Mouse (Mus musculus): ENCODE measurements at regions not wholly inside any gene's neighbourhood (a gene's known extent, or its start where the extent isn't known, plus 50 kb on each side); places are given as distances from the start of the nearest gene placed in this dataset.

GRCm38 (mm10) chr6:95244911-95245310 lies 77.0 kb upstream of the Gm10234 start:
- no peaks in the 10 kb centered on the region for H3K27me3 ChIP-seq (ENCODE audit: control insufficient read depth, insufficient read depth, low read length, poor library complexity, severe bottlenecking)
- H3K36me3 ChIP-seq (ENCODE audit: control insufficient read depth, insufficient read depth, low read length, poor library complexity, severe bottlenecking) = no peaks in the 10 kb centered on the region
- DNase-seq (ENCODE audit: low read depth, low spot score) = no peak

- Histone ChIP-seq H3K36me3 (ENCODE audit: control insufficient read depth, insufficient read depth, low read length, poor library complexity, severe bottlenecking) (no peaks in the 10 kb centered on the region), H3K27me3 (ENCODE audit: control insufficient read depth, insufficient read depth, low read length, poor library complexity, severe bottlenecking) (no peaks in the 10 kb centered on the region)
- DNase-seq (ENCODE audit: low read depth, low spot score) = no peak
These were observed 65.6 kb upstream of the Gm10234 start for GRCm38 (mm10) chr6:95256303-95256702.

- Histone ChIP-seq H3K36me3 (ENCODE audit: control insufficient read depth, insufficient read depth, low read length, poor library complexity, severe bottlenecking) (no peaks in the 10 kb centered on the region), H3K27me3 (ENCODE audit: control insufficient read depth, insufficient read depth, low read length, poor library complexity, severe bottlenecking) (no peaks in the 10 kb centered on the region)
- no peak for DNase-seq (ENCODE audit: low read depth, low spot score)
These were observed 60.9 kb upstream of the Gm10234 start for GRCm38 (mm10) chr6:95261001-95261400.

- Histone ChIP-seq H3K36me3 (ENCODE audit: control insufficient read depth, insufficient read depth, low read length, poor library complexity, severe bottlenecking) (no peaks in the 10 kb centered on the region), H3K27me3 (ENCODE audit: control insufficient read depth, insufficient read depth, low read length, poor library complexity, severe bottlenecking) (no peaks in the 10 kb centered on the region)
- no peak for DNase-seq (ENCODE audit: low read depth, low spot score)
These were observed 57.7 kb upstream of the Gm10234 start for GRCm38 (mm10) chr6:95264011-95264869.

GRCm38 (mm10) chr6:95269524-95269923 lies 52.4 kb upstream of the Gm10234 start:
- no peaks in the 10 kb centered on the region for H3K36me3 ChIP-seq (ENCODE audit: control insufficient read depth, insufficient read depth, low read length, poor library complexity, severe bottlenecking)
- H3K27me3 ChIP-seq (ENCODE audit: control insufficient read depth, insufficient read depth, low read length, poor library complexity, severe bottlenecking) = no peaks in the 10 kb centered on the region
- no peak for DNase-seq (ENCODE audit: low read depth, low spot score)

Measured in splenic B cell, adult 2 months (primary cell).